Mouse (Mus musculus) forebrain, embryonic 10.5 days (tissue): ENCODE data around the gene AA986860. TPM values are rescaled to one million over a fixed set of nuclear protein-coding genes. Genes with fewer than 3 reads are reported as not detected.

Source experiments
- DNase-seq: peaks from one replicate; pipeline ENCODE4 v3.0.0-alpha.2; 2017; ENCODE audit warnings: low spot score; ENCODE audit errors: extremely low spot score
- H3K27ac ChIP-seq: fragments of 300-500 bp; sonication (generic); 2 replicates; pipeline ENCODE4 v1.5.1; 2016; ENCODE audit warnings: mild to moderate bottlenecking
- H3K27me3 ChIP-seq: fragments of 300-500 bp; sonication (generic); 2 replicates; pipeline ENCODE4 v1.6.1; 2016; ENCODE audit warnings: mild to moderate bottlenecking; ENCODE audit not compliant: poor library complexity, severe bottlenecking
- H3K36me3 ChIP-seq: fragments of 300-500 bp; sonication (generic); replicated peaks from 2 replicates; pipeline ENCODE4 v1.6.1; 2016; ENCODE audit warnings: mild to moderate bottlenecking, moderate library complexity
- H3K4me1 ChIP-seq: fragments of 300-500 bp; sonication (generic); 2 replicates; pipeline ENCODE4 v1.6.1; 2016
- H3K4me3 ChIP-seq: fragments of 300-500 bp; sonication (generic); 2 replicates; pipeline ENCODE4 v1.5.1; 2016; ENCODE audit warnings: mild to moderate bottlenecking, moderate library complexity
- H3K9me3 ChIP-seq: fragments of 300-500 bp; sonication (generic); 2 replicates; pipeline ENCODE4 v1.6.1; 2016; ENCODE audit warnings: mild to moderate bottlenecking, moderate library complexity
- WGBS: fragments of 180-500 bp; shearing (Covaris S2); methylation state at CpG from one replicate; pipeline ENCODE4 v1.1.7; 2016; 5-methylcytosine and 5-hydroxymethylcytosine counted together
- polyA plus RNA-seq: library from polyadenylated mRNA; unstranded; fragments of >200 nt; fragmentation: Nextera tagmentation; extraction: Ambion mirVana; gene quantifications from 2 replicates; pipeline ENCODE4 v1.2.1, GENCODE M21; 2016

AA986860 gene
- polyA plus RNA-seq, 1 experiment from 2014 or later, result 0.42 TPM

DNA sequence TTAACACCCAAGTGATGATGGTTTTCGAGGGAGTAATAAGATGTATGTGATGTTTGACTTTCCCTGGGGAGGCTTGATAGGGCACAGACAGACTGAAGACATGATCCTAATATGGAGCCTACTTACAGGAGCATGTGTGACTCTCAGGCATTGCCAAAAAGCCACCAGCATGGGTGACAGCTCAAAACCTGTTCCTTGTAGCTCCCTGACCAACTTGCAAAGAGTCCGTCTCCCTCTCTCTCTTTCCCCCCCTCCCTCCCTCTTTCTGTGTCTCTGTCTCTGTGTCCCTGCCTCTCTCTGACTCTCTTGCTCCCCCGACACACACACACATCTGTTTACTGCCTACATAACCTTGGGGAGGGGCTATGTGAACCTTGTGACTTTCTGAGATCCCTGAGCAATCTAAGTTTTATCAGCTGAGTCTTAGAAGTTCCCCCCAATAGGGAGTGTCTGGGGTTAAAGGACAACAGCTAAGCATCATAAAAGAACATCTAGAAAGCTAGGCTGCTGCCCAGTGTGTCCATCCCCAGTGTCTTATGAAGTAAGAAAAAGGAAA is 6.9 kb downstream of the AA986860 start:
- Histone ChIP-seq H3K9me3 (no peaks in the 10 kb centered on the region), H3K4me1 (peaks cover 19% of the 10 kb centered on the region), H3K27me3 (no peaks in the 10 kb centered on the region), H3K36me3 (no peaks in the 10 kb centered on the region), H3K4me3 (no peak overlapping the region), H3K27ac (no peak overlapping the region)
- no peak for DNase-seq
- 92% methylated on average over 3 of the region's 3 CpGs for WGBS

DNA sequence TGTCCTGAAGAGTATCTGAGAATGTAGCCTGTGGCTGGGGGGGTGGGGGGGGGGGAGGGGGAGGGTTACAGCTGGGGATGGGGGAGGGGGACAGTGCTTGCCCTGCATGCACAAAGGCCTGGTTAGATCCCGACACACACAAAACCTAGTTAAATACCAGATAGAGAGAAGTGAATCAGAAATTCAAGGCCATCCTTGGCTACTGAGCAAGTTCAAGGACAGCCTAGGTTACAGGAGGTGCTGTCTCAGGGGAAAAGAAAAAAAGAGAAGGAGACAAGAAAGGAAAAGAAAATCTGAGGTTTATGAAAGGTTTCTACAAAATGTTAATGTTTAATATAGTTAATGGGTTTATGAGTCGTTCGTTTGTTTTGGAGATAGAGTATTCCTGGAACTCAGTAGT is 7.9 kb downstream of the AA986860 start:
- peaks cover 21% of the 10 kb centered on the region for H3K4me1 ChIP-seq
- no peak overlapping the region for H3K27ac ChIP-seq
- 80% methylated on average over 3 of the region's 3 CpGs for WGBS
- no peak overlapping the region for H3K4me3 ChIP-seq
- H3K36me3 ChIP-seq, result no peaks in the 10 kb centered on the region
- no peaks in the 10 kb centered on the region for H3K9me3 ChIP-seq
- no peaks in the 10 kb centered on the region for H3K27me3 ChIP-seq
- DNase-seq, result no peak

DNA sequence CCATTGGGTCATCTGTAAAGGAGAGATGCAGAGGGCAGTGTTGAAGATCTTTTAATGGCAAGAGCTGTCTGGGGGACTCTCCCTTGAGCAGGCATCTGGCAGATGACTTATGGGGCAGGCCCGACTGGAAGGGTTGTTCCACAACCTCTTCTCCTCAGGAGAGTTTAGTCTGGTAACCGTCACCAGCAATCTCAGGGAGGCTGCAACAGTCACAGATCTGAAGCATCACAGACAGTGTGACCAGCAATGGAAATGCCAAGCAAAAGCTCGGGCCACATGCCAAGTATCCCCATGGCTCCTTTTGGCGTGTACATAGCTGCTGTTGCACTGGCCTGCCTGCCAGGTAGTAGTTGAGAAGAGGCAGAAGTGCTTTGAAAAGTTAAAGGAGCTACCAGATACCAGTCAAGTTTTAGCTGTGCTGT is 8.5 kb downstream of the AA986860 start:
- no peak for DNase-seq
- peak overlapping the region; percentile 60 for H3K27ac ChIP-seq
- H3K9me3 ChIP-seq, result no peaks in the 10 kb centered on the region
- peaks cover 21% of the 10 kb centered on the region for H3K4me1 ChIP-seq
- H3K36me3 ChIP-seq, result no peaks in the 10 kb centered on the region
- H3K27me3 ChIP-seq, result no peaks in the 10 kb centered on the region
- 83% methylated on average over 4 of the region's 4 CpGs for WGBS
- H3K4me3 ChIP-seq, result no peak overlapping the region

DNA sequence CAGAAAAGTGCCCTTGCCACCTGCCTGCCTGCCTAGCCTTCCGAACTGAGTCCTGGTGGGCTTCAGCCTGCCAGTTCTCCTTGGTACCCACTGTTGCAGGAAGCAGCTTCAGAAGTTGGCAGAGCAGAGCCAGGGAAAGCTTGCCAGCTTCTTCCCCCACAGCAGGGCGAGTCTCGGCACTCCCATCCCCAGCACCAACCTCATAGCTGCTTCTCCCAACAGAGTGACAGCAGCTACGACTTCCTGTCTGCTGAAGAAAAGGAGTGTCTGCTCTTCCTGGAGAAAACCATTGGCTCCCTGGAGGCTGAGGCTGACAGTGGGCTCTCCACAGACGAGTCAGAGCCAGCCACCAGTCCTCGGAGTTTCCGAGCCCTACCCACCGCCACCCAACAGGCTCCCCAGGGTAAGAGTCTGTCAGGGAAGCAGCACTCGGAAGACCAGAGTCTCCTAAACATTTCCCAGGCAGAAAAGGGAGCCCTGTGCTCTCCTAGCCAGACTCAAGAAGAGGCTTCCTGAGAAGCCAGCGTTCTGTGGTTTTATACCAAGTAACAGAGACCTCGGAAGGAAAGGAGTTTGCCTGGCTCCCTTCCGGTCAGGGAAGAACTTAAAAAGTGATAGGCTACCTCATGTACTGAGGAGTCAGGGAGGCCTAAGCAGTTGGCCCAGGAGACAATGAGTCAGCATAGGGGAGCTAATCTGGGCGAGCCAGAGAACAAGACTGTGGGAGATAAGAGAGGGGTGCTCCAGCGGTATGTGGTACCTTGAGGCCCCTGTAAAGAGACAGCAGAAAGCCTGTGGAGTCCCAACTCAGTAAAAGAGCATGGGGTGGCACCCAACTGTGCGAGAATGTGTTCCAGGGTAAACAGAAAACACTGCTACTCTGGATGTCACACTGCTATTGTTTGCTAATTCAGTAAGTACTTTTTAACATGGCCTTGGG is 9.3 kb downstream of the AA986860 start:
- H3K9me3 ChIP-seq, result no peaks in the 10 kb centered on the region
- peak overlapping the region; percentile 60 for H3K27ac ChIP-seq
- no peak overlapping the region for H3K4me3 ChIP-seq
- WGBS, result 57% methylated on average over 15 of the region's 15 CpGs
- H3K4me1 ChIP-seq, result peaks cover 21% of the 10 kb centered on the region
- no peak for DNase-seq
- no peaks in the 10 kb centered on the region for H3K27me3 ChIP-seq
- no peaks in the 10 kb centered on the region for H3K36me3 ChIP-seq

DNA sequence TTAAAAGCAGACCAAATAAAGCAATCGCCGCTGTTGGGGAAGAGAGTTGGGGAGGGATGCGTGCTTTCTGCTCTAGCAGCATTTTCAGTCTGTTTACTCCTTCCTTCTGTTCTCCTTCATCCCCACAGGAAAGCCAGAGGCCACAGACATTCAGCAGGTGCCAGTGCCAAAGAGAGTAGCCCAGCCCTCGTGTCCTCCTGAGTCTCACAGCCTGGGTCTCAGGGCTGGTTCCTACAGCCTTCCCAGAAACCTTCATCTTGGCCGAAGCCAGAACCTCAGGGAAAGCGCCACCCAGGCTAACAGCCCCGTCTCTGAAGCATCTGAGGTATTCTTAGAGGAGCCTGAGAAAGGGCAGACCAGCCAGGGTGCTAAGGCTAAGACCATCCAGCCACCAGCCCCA is 10.4 kb downstream of the AA986860 start:
- H3K36me3 ChIP-seq, result no peaks in the 10 kb centered on the region
- peak overlapping the region; percentile 59 for H3K27ac ChIP-seq
- H3K4me3 ChIP-seq, result no peak overlapping the region
- no peaks in the 10 kb centered on the region for H3K9me3 ChIP-seq
- WGBS, result 89% methylated on average over 7 of the region's 7 CpGs
- peaks cover 20% of the 10 kb centered on the region for H3K4me1 ChIP-seq
- H3K27me3 ChIP-seq, result no peaks in the 10 kb centered on the region
- DNase-seq, result no peak

DNA sequence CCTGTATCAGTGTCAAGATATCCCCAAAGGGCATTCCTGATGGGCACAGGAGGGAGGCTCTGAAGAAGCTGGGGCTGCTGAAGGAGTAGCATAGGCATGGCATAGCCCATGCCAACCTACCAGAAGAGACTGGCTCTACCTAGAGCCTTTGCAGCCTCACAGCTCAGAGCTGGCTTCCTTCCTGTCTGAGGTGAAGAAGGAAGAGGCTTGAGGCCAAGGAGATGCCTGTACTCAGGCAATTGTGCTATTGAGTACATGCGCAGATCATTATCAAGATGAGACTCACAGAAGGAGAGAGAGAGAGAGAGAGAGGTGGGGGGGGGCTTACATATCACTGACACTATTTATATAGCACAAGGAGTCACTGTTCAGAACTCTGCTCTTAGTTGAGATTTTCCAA is 12.0 kb downstream of the AA986860 start:
- no peak for DNase-seq
- H3K9me3 ChIP-seq, result no peaks in the 10 kb centered on the region
- no peak overlapping the region for H3K4me3 ChIP-seq
- H3K27ac ChIP-seq, result peak overlapping the region; percentile 59; the same call in 1 of the 2 replicates
- H3K36me3 ChIP-seq, result no peaks in the 10 kb centered on the region
- WGBS, result 90% methylated on average over 1 of the region's 1 CpGs
- H3K27me3 ChIP-seq, result no peaks in the 10 kb centered on the region
- H3K4me1 ChIP-seq, result peaks cover 15% of the 10 kb centered on the region; the same call in 1 of the 2 replicates

DNA sequence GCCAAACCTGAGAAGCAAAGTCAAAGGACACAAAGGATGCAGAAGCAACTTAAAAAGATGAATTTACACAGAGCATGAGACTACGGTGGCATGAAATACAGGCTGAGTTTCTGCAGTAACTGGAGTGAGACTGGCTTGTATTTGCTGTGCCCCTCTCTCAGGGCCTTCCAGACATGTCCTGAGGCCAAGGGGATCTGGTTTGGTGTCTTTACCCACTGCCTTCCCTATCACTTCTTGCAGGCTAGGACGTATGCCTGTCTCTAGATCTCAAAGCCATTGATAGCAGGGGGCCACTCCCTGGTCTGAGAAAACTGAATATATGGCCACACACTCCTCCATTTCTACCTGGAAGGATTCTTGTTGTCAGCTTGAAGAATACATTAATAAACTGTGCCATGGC is 12.4 kb downstream of the AA986860 start:
- H3K4me3 ChIP-seq, result no peak overlapping the region
- 80% methylated on average over 2 of the region's 2 CpGs for WGBS
- no peaks in the 10 kb centered on the region for H3K27me3 ChIP-seq
- no peak for DNase-seq
- peak overlapping the region; percentile 15; the same call in 1 of the 2 replicates for H3K27ac ChIP-seq
- H3K36me3 ChIP-seq, result no peaks in the 10 kb centered on the region
- H3K4me1 ChIP-seq, result peaks cover 15% of the 10 kb centered on the region; the same call in 1 of the 2 replicates
- no peaks in the 10 kb centered on the region for H3K9me3 ChIP-seq

DNA sequence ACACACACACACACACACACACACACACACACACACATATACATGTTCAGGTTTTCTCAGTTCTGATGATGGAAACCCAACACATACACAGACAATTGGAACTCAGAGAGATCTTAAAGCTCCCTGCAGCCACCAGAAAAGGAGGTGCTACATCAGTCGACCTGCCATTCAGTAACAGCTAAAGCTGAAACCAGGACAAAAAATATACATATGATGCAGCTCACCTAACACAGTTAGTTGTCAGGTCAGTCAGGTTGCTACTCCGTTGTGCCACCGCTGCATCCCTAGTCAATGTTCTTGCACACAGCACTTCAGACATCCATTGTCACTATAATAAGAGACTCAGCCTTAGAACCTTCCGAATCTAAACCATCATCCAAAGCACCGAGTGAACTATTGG is 13.2 kb downstream of the AA986860 start:
- no peaks in the 10 kb centered on the region for H3K36me3 ChIP-seq
- H3K4me1 ChIP-seq, result peaks cover 15% of the 10 kb centered on the region; the same call in 1 of the 2 replicates
- H3K27ac ChIP-seq, result no peak overlapping the region
- WGBS, result 89% methylated on average over 5 of the region's 5 CpGs
- no peaks in the 10 kb centered on the region for H3K27me3 ChIP-seq
- no peak overlapping the region for H3K4me3 ChIP-seq
- no peaks in the 10 kb centered on the region for H3K9me3 ChIP-seq
- DNase-seq, result no peak

DNA sequence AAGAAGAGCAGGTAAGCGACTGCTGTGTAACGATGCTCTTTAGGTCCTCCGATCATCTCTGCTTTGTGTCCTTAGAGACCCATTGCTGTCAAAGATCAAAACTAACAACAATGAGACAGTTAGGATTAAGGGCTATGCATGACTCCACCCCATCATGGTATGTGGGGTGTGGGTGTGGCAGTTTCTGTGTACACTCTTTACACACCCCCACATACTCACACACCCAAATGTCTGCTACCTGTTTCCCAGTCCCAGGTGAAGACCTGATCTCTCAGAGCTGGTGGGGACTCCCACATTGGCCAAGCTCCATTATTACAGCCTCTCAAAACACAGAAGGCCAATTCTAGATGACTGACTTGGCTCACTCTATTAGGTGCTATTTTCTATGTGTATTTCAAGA is 13.8 kb downstream of the AA986860 start:
- Histone ChIP-seq H3K36me3 (no peaks in the 10 kb centered on the region), H3K4me1 (peaks cover 15% of the 10 kb centered on the region; the same call in 1 of the 2 replicates), H3K27me3 (no peaks in the 10 kb centered on the region), H3K27ac (no peak overlapping the region), H3K9me3 (no peaks in the 10 kb centered on the region), H3K4me3 (no peak overlapping the region)
- no peak for DNase-seq
- 96% methylated on average over 3 of the region's 3 CpGs for WGBS

DNA sequence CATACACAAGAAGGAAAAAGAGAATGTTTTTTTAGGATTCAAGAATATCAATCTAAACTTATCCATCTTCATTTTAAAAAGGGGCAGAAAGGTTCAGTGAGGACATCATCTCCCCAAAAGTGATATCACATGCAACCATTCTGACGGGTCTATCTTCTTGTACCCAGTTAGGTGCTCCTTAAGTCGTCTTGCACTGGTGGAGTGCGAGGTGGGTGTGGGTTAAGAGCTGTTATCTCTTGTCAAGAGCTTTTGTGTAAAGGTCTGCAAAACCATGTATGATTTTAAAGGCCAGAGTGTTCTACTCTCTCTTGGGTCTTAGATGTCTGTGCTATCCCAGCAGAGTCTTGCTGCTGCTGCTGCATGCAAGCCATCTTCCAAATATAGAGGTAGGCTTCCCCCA is 15.0 kb downstream of the AA986860 start:
- 88% methylated on average over 3 of the region's 3 CpGs for WGBS
- H3K27me3 ChIP-seq, result no peaks in the 10 kb centered on the region
- no peak for DNase-seq
- H3K4me3 ChIP-seq, result no peak overlapping the region
- no peaks in the 10 kb centered on the region for H3K9me3 ChIP-seq
- peaks cover 10% of the 10 kb centered on the region; the same call in 1 of the 2 replicates for H3K4me1 ChIP-seq
- no peak overlapping the region for H3K27ac ChIP-seq
- no peaks in the 10 kb centered on the region for H3K36me3 ChIP-seq

DNA sequence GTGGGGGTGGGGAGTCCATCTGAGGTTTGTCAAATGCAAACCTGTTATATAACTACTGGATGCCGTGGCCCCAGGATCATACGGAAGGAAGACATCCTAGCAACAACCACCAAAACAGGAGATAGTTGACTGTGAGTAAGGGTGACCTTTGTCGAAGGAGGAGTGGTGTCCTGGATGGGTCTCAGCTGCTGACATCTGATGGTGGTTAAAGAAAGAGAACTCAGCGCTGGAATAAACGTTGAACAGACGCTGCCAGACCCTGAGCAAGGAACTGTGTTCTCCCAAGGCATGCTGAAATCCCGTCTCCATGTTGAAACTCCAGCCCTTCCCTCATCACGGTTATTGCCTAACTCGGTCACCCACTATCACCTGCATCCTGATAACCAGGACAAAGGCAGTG is 27.9 kb downstream of the AA986860 start:
- DNase-seq, result no peak
- no peaks in the 10 kb centered on the region for H3K36me3 ChIP-seq
- WGBS, result 85% methylated on average over 9 of the region's 9 CpGs
- no peaks in the 10 kb centered on the region for H3K9me3 ChIP-seq
- H3K27me3 ChIP-seq, result no peaks in the 10 kb centered on the region
- H3K27ac ChIP-seq, result no peak overlapping the region
- H3K4me3 ChIP-seq, result no peak overlapping the region
- H3K4me1 ChIP-seq, result no peaks in the 10 kb centered on the region

DNA sequence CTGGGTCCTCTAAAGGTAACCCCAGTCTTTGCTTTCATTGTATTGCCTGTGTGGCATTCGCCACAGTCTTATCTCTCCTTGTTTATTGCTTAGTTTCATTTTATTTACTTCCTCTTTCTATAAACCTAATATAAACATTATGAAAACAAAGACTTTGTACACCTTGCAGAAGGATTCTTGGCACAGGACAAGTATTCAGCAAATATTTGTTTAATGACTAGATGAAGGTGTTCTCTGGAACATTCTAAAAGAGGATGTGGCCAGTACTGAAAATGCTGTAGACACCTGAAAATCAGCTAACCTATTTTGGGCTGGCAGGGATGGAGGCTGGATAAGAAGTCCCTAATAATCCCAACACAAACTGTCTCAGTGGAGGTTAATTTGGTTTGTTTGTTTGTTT is 29.8 kb downstream of the AA986860 start:
- H3K27me3 ChIP-seq, result no peaks in the 10 kb centered on the region
- no peak overlapping the region for H3K4me3 ChIP-seq
- 84% methylated on average over 1 of the region's 1 CpGs for WGBS
- no peaks in the 10 kb centered on the region for H3K4me1 ChIP-seq
- no peak for DNase-seq
- H3K27ac ChIP-seq, result no peak overlapping the region
- no peaks in the 10 kb centered on the region for H3K9me3 ChIP-seq
- H3K36me3 ChIP-seq, result no peaks in the 10 kb centered on the region

DNA sequence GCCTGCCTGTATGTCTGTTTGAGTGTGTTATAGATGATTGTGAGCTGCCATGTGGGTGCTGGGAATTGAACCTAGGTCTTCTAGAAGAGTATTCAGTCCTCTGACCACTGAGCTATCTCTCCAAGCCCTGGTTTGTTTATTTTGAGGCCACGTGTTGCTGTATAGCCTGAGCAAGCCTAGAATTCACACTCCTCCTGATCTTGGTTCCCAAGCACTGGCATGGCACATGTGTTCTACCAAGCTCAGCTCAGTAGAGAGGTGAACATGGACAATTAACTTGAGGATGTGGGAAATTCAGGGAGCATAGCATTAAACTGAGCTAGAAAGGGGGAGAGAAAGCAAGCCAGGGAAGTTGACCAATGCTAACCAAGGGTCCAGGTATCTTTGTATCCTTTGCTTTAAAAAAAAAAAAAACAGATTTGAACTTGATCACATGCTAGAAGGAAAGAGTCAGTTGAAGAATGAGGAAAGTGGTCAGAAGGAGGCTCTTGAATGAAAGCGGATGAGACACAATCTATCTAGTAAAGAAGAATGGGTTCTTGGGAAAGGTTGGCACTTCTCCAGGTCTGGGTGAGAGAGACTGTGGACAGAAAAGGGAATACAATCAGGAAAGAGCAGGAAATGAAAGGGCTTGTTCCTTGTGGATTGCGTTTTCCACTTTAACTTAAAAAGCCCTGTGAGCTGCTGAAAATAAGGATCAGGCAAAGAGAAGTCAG is 30.4 kb downstream of the AA986860 start:
- H3K27ac ChIP-seq, result no peak overlapping the region
- no peaks in the 10 kb centered on the region for H3K36me3 ChIP-seq
- H3K27me3 ChIP-seq, result no peaks in the 10 kb centered on the region
- no peak for DNase-seq
- no peaks in the 10 kb centered on the region for H3K9me3 ChIP-seq
- no peaks in the 10 kb centered on the region for H3K4me1 ChIP-seq
- 87% methylated on average over 3 of the region's 3 CpGs for WGBS
- H3K4me3 ChIP-seq, result no peak overlapping the region
